Mouse (Mus musculus) kidney, postnatal 36 days (tissue): Measurements from ENCODE around the gene Abcc12.

ENCODE experiments used
- DNase-seq, 2 experiments: peaks; one replicate each; pipeline ENCODE4 v3.0.0; 2021 to 2022; ENCODE audit warnings: mixed read lengths in 2 of 2

Abcc12 gene

DNA sequence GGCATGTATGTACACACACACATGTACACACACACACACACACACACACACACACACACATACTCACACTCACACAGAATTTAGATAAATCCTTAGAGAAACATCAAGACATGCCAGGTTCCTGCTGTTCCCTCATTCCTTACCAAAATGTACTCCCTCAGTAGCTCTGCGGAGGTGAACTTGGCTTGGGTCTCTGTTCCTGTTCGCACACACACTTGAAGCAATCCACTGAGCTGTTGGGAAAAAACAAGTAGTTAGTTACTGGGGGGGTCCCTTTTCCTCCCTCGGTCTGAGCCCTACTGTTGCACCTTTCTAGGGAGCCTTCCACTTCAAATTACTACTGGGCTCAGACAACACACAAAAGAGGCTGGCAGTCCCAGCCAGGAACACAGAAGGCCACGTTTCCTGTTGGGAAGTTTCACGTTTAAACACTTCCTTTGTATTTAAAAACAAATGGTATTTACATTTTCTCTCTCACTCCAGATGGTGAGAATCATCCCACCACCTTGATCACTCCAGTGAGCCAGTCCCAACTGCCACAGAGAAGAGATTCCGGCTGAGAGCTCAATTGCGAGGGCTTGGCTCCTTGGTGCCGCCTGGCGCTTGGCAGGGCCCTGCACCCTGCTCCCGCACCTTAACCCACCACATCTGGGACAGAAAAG lies 68.2 kb downstream of the Abcc12 start:
- DNase-seq: no peak

DNA sequence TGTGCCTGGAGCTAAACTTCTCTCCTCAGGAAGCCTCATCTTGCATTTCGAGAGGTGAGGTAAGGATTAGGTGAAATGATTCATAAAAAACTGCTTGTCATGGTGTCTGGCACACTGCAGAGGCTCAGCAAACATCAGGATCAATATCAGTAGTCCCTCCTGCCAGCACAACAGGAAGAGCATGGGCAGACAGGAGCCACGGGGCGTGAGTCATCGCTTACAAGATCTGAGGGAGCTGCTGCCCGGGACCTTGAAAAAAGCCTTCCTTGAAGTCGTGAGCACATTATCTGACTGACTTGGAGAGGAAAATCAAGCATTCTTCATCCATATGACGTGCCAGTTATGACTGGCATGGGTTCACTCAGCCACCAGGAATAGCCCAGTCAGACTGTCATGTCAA lies 79.1 kb downstream of the Abcc12 start:
- no peak for DNase-seq

DNA sequence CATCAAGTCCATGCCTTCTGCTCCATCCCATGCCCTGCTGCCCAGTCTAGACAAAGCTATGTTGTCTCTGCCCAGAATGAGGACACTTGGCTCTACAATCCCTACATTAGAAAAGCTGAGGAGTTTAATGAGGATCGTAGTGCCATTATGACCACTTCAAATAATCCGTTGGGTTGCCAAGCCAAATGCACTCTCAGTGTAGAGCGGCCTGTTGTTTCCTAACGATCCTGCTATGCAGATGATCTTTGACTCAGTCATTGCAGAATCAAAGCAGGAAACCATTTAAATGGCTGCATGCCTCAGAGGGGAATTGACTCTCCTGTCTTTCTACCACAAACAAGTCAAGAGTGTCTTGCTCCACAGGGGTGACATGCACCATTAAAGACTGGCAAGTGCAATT lies 85.4 kb downstream of the Abcc12 start:
- DNase-seq: no peak

DNA sequence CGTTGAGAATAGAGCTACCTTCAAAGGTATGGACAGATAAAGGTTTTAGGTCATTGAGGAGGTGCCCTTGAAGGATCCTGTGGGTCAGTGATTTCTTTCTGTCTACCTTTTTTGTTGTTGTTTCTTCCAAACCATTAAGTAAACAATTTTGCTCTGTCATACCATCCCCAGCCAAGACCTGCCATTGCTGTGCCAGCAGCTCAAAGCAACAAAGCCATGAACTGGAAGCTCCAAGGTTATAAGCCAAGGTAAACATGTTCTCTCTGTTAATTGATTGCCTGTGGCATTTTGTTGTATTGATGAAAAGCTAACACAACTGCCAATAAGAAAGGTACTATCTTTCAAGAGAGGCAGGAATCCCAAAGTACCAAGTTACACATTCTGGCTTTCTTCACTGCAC lies 86.6 kb downstream of the Abcc12 start:
- no peak for DNase-seq

DNA sequence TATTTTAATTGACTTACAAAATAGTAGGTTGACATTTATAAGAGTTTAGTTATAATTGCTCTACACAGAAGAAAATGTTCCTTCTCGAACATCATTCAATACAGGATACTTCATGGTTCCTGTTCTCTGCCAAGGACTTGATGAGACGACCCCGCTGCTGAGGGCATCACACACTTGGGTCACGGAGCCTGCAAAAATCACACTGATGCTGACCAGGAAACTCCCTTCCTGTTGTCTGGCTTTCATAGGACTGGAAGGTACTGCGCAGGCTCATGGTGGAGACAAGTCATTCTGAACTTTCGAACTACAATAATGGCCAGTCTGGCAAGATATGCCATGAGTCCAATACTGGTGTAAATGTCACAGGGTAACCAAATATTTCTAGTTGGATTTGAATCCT lies 95.1 kb downstream of the Abcc12 start:
- DNase-seq: peak; percentile 2 to 7

DNA sequence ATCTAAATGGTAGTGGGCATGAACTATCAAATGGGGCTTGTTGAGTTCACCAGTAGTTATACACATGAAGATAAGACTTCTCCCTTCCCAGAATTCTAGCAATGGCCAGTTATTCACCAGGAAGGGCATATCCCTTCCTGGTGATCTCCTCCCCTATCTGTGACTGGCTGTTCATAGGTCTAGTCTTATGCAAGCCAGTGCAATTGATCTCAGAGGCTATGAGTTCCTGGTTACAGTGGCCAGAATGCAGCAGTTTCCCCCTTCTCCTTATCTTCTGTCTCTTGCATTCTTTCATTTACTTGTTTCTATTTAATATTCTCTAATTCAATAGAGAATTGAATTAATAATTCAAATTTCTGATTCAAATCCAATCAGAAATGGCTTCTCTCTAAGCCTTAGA lies 96.2 kb downstream of the Abcc12 start:
- no peak for DNase-seq

DNA sequence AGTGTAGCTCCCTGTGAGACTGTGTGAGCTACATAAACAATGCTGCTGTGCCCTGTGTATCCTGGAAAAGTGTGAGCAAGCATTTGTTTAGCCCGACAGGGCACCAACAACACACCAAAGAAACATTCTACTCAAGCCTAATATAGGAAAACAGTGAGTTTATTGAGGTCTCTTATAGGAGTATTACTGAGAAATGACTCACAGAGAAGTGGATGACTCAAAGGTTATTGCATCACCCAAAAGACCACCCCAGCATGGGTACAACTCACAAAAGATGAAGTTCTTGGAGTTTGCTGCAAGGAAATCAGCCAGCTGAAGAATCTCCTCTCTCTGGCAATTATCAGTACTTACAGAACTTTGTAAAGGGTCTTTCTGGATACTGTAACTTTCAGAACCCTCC lies 98.4 kb downstream of the Abcc12 start:
- DNase-seq: no peak

DNA sequence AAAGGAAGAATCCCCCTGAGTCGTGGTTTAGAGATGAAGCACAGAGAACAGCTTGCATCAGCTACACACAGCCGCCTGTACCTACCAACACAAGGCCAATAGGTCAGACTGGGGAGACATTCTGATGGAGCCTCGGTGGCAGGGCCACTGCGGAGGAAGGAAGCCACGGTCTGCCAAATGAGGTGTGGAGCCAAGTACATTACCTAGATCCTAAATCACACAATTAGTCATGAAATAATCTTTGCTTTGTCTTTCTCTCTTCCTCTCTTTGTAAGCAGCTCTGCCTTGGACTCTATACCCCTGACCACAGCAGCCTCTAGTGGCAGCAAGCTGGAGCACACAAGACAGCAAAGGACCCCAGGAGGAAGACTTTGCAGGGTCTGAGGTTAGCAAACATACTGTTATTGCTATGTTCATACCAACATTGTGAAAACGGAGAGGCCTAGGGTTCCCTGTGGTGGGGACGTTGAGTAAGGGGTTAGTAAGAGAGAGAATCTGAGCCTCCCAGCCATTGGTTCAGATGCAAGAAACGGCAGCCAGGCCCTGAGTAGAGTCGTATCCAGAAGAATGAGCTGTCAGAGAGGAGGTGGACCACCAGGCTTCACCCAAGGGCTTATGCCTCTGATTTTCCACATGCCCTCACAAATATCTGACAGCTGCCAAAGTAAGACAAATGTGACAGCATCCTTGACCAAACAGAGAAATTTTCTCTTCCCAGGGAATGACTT lies 104.6 kb downstream of the Abcc12 start:
- DNase-seq: peak in 1 of 2 experiments; percentile 48

DNA sequence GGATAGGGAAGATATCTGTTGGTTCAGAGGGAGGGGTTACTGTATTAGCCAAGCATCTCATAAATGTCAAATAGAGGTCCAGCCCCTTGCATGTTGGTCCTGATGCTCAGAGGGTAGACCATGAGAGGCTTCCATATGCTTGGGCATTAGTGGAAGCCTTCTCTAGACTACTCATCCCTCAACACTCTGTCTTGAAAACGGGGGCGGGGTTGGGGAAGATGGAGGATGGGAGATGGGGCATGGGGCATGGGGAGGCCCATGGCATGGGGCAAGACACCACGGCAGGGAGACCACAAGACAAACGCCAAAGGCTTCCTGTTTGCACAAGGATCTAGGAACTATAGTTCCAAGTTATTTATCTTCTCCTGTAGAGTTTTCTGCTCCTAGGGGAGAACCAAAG lies 106.0 kb downstream of the Abcc12 start:
- no peak for DNase-seq

DNA sequence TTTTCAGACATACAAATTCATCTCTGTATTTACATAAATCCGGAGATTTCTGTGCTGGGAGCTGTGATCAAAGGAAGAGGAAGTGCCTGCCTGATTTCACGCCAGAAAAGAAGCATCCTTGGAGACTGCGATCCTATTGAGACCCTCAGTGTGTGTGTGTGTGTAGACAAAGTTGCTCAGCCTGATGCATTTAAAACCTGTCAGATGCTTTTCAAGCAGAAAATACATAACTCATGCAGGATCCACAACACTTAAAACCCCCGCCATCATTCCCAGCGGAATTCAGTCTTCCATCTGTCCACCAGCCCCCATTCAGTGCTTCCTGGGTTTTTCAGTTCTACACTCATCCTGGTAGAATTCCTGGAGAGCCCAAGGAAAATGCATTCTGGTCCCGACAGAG lies 107.4 kb downstream of the Abcc12 start:
- DNase-seq: no peak

DNA sequence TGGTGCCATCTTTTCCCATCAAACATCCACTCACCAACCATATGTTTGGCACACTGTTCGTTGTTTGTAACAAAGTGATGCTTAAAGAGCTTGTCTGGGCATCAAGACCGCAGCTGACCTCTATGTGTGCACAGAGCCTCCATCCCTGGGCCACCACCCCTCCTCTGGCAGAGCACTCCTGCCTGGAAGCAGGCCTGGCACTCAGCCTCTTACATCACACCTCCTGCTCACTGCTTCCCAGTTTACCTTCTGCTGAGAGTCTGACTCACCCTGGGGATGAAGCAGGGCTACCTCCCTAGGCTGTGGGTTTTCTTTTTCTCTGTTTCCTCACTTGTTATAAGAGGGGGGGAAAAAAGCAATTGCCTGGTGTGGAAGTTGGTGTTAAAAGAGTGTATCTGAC lies 109.8 kb downstream of the Abcc12 start:
- no peak for DNase-seq

DNA sequence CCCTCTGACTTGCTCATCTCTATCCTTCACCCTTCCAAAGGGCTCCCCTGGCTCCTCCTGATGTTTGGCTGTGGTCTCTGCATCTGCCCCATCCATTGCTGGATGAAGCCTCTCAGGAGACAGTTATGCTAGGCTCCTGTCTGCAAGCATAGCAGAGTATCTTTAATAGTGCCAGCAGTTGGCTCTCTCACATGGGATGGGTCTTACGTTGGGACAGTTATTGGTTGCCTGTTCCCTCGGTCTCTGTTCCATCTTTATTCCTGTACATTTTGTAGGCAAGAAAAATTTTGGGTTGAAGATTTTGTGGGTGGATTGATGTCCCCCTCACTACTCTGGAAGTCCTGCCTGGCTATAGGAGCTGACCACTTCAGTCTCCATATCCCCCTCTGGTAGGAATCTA lies 117.3 kb downstream of the Abcc12 start:
- DNase-seq: no peak

DNA sequence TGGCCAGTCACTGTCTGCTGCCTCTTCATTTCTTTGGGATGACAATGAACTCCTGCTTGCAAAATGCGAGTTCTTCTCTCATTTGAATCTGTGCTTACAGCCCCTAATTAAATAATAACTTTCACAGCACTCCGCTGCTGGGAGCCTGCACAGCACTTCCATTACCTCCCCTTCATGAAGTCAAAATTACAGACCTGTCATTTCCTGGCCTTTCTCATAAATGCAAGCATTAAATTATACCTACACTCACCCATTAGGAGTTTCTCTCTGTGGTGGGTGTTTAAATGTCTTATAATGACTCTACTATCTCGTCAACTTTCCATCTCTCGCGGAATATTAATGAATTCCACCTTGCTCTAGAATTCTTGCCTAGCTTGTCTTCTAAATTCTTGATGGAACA lies 120.1 kb downstream of the Abcc12 start:
- DNase-seq: no peak

DNA sequence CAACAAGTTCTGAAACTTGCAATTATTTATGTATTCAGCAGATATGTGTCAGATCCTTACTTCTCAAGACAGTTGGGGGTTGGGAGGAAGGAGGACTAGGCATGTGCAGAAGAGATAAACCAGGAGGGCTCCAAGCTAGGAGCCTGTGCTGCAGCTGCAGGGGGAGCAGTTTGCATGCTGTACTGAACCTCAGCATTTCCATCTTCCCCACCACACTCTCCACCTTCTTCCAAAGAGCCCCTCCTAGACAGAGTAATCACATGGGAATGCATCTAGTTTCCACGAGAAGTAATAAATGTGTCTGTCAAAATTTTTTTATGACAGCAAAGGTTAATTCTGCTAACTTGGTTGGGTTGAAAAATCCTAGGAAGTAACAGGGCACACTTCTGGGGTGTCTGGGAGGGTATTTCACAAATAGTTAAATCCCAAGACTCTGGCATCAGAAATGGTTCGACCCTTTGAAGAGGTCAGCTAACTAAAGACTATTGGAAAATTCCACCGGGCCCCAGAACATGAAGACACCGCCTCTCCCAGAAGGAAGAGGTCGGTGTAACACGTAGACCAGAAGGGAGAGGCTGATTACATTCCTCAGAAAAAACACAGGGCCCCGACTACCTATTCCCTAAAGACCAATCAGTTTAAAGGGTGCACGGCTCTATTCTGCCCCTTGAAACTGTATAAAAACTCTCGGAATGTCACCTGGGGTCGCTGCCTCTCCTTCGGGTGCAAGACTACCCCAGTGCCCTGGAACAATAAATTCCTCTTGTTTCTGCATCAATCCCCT lies 126.6 kb downstream of the Abcc12 start:
- DNase-seq: no peak

DNA sequence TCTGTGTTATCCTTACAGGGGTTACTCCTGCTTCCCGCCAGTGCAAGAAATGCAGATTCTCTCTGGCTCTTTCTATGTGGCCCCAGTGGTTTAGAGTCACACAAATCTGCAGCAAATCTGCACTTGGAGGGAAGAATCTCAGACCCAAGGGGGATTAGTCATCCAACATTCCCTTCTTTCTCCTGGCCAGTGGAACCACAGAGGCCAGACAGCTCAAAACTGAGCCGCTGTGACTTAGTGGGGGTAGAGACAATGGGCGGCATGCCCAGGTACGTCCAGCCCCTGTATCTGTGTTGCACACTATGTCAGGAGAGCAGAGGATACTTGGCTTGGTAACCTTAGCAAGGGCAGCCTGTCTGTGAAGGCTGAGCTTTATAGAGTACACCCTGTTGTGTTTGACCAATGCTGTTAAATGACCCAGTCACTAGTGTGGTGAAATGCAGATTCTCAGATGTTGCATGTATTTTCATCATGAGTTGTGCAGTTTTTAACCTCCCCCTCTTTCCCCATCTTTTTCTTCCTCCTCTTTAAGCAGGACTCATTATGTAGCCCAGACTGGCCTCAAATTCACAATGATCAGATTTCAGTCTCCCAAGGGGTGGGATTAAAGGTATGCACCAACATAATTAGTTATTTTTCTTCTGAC lies 130.5 kb downstream of the Abcc12 start:
- DNase-seq: no peak

DNA sequence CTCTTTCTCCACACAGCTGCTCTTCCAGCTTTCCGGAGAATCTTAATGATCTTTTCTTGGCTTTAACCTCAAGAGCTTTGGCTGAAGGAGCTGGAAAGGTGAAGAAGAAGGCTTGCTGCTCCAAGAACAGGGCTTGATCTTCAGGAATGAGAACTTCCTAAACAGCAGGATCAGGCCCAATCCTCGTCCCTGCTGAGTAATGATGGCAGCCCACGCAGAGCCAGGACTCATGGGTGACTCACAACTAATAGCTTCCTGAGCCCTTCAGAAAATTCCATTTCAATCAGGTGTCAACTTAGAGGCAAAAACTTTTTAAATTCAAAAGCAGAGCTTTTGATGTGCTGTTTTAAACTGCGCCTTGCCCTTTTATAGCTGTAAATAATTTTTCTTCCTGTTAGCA lies 135.0 kb downstream of the Abcc12 start:
- no peak for DNase-seq

DNA sequence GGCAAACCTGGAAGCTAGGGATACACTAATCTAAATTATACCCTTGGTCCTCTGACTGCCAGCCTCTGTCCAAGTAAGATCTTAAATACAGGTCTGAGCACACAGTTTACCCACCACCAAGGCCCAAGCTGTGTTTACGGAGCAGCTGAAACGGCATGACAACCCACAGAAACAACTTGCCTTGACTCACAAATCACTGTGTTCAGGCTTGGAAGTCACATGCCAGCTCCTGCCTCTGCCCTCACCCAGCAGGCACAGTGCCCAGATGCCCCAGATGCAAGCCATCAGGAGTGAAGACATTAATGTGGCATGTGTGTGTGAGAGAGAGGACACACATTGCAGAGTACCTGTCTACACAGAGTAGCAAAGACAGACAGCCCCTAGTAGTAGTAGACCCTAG lies 136.7 kb downstream of the Abcc12 start:
- no peak for DNase-seq

DNA sequence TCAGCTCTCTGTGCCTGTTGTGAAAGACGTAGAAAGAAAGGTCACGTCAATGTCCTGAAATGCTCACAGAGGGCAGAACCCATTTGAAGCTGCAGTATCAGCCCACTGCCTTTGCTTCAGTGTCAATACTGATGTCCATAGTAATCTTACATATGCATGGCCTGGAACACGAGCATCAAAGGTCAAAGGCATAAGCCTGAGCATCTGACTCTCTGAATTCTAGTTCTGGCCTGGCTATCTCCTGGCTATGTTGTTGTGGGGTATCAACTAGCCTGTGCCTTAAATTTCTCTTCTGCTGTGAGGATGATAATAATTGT lies 141.5 kb downstream of the Abcc12 start:
- no peak for DNase-seq

DNA sequence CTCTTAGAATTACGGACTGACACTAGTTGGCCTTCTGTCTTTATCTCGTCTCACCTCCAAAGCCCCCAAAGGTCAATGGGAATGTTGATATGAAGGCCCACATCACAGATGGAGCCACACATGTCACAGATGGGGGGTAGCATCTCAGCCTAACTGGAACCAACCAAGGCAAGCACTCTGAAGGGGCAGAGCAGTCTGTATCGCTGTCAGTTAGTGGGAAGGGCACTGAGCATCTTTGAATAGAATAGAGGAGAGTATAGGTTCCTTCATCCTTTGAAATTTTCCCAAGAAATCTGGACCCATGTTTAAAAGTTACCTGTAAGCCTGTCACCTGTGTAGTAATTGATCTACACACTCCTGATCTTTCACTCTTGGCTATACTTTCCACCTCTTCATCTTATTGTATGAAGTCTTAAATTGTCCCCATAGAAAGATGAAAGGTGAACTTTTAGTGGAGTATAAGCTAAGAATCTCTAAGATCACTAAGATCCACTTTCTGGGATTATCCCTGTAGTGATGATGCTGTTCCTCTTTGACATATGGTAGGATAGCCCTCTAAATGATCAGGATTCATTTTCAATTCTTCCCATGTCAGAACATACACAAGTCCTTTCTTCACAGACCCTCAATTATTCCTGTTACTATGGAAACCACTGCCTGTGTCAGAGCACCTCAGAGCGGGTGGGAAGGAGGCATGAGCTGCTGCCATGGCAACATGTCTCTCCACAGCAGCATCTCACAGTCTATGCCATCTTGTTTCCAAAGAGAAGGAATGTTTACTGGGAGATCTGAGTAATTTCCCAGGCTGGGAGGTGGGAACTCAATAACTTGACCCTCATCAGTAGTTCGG lies 142.1 kb downstream of the Abcc12 start:
- DNase-seq: no peak

DNA sequence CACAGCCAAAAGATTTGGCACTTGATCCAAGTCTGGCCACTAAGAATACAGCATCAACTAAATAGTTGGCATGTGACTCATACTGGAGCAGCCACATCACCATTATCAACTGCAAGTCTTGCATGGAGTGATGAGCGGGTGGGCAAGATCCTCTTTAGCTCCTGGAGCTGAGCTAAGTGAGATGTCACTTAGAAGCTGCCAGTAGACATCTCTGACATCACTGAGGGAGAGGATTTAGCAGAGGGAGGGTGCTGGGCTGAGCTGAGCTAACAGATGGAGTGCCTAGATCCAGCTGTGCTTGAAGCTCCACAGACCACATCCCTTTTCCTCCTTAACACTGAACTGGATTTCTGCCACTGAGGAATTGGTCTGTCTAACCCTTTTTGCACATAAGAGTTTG lies 143.1 kb downstream of the Abcc12 start:
- DNase-seq: no peak
